Mouse (Mus musculus): ENCODE measurements at regions not wholly inside any gene's neighbourhood (a gene's known extent, or its start where the extent isn't known, plus 50 kb on each side); places are given as distances from the start of the nearest gene placed in this dataset.

DNA sequence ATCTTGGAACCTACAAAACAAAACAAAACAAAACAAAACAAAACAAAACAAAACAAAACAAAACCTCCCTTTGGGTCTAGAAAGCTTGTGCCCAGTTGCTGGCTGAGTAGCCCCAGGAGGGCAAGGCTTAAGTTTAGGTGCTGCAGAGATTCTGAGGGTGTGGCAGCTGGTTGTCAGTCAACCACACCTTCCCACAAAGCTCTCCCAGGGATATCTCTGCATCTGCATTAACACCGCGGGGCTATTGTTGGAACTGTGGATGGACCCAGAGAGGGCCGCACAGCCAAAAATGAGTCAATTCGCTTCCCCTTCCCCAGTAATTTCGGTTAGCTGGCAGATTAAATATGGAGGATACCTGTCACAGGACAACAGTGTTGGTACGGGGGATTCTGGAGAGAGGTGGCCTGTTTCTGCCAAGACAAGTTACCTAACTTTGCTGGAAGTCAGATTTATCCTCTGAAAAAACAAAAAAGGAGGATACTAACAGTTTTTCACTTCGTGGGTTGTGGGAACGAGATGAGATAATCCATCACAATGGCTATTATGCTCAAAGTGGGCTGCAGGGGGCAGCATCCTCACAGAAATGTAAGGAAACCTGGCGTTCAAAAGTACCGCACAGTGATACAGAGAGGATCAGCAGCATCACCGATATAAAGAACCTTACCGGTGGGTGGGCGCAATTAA is 96.7 kb downstream of the 1500009L16Rik start:
- DNase-seq, result peak; percentile 66

DNA sequence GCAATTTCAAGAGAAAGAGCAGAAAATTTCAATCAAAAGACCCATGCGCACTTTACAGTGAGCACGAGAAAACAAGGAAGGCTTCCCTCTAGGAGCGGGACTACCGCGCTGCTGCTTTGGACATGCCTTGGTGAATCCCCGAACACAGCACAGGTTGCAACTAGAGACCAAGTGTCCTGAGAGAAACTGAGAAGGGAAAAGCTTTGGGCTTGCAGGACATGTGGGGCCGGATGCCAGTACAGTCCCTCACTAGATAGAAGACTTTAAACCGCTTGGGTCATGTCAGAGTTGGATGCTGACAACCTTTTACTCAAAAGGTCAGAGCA is 97.2 kb downstream of the 1500009L16Rik start:
- no peak for DNase-seq

DNA sequence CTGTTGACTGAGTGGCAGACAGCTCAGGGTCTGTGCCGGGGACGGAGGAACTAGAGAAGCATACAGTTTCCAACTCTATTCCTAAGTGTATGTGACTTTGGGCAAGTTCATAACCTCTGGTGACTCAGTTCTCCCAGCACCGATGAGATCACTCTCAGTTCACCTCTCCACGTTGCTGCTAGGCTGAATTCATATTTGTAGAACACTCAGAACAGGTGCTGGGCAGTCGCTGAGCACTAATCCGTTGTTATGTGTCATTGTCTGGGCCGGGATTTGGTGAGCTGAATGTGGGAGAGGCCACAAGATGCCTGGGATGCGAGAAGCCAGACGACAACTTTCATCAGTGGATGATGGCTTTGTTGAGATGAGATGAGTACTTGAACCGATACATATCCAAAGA is 98.4 kb downstream of the 1500009L16Rik start:
- no peak for DNase-seq

DNA sequence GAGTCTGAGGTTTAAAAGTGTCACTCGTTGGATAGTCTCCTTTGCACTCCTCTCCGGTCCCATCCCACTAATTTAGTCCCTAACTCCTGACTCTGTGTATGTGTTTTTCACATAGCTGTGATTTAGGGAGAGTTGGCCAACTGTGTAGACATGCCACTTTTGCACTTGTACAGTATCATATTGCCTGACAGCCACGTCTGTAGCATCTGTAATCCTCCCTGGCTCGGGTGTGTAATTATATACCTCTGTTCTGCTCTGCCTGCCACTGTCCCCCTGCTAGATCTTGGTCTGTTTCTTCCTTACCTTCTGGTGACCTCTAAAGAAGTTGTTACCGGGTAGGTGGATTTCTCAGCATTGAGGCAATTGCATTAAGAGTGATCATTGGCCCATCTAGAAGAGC is 103.4 kb downstream of the 1500009L16Rik start:
- DNase-seq, result no peak

DNA sequence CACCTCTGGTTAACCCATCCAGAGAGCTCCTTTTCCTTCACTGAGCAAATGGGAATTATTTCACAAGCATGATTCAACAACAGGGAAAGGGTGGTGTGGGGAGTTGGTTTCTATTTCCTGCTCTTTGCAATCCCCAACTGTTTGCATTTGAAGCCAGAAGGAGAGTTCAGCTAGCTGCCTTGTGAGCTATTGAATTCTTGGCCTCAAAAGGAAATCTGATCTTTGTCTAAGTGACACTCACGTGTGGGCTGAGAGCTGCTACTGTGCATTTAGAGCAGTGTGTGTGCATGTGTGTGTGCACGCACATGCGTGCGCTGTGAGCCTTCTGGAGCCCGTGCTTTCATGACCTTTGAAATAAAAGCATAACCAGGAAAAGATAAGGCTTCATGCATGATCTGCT is 113.7 kb downstream of the 1500009L16Rik start:
- no peak for DNase-seq

DNA sequence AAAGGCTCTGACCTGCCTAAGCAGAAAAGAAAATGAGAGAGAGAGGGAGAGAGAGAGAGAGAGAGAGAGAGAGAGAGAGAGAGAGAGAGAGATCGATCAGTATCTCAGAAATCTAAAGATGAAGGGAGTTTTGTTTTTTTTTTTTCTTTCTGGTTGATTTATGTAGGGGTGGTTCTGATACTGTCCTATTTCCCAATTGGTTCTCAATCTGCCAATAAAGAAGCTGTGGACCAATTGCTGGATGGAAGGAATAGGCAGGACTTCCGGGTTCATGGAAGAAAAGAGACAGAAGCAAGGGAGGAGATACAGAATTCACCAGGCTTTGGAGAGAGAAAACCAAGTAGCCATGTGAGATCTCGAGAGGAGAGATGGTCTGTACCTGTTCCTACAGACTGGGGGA is 117.6 kb downstream of the 1500009L16Rik start:
- no peak for DNase-seq

DNA sequence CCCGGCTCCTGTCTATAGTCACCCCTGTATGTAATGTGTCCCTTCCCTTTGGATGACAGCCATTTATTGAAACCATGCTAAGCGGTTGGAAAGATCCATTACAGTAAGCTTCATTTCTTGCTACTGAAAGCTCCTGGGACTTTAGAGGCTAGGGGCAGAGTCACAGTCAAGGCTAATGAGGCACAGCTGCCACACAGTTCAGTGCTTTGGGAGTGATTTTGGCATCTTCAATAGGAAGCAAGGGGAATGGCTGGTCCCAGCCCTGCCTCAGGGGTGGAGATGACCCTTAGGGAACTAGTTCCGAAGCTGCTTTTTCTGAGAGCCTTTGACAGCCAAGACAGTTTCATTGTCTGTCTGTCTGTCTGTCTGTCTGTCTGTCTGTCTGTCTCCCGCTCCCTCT is 128.2 kb downstream of the 1500009L16Rik start:
- no peak for DNase-seq

DNA sequence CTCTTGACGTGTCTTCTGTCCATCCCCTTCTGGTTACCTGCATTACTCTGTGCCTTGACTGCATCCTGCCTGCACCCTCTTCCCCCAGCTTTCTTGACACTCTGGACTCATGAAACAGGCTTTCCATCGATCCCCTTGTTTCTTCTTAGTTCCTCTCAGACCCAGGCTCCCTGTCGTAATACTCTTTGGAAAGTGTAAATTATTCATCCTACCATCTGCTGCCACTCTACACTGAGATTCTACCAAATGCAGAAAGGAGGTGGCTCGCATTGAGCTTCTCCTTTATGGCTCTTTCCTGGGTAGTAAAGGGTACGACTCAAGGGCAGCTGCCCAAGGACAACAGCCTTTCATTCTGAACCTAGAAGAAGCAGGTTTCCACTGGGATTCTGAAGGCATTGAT is 129.5 kb downstream of the 1500009L16Rik start:
- no peak for DNase-seq

DNA sequence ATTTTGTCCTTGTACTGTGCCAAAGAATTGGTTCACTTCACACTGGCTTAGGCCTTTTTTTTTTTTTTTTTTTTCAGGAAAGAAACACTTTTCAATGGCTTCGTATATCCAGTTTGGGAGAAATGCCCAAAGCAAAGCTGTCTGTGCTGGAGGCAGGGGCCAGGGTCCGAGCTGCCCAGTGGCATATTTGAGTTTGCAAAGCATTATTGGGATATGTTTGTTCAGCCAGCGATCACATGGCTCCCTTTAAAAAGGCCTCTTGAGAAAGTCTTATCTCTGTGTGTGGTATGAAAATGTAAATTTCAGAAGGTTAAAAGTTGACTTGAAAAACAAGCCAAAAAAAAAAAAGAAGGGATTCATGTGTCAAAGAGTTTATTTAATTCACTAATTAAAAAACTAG is 130.1 kb downstream of the 1500009L16Rik start:
- no peak for DNase-seq

DNA sequence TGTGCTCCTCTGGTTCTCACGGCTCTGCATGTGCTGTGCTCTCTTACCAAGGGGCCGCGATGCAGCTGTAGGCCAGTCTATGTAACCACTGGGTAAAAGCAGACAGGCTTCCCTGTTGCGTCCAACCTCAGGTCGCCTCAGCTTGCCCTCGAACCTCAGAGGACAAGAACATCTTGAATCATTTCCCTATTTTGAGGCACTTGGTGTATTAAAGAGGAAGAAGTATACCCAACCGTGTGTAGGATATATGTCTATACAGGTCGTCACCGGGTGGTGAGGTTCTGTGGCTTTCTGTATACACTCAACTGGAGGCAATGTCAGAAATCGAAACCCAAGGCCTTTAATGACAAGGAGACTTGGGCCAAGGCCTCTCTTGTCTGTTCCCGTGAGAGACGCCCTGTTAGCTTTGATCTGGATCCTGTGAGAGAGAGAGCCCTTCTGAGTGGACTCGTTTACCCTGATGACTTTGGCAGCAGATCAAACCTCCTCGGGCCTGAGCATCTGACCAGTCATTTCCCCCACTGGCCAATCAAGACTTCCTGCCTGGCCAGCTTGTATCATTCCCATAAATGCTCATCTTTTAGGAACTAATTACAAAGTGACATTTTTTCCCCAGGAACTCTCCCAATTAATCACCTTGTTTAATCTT is 135.3 kb downstream of the 1500009L16Rik start:
- DNase-seq, result no peak

DNA sequence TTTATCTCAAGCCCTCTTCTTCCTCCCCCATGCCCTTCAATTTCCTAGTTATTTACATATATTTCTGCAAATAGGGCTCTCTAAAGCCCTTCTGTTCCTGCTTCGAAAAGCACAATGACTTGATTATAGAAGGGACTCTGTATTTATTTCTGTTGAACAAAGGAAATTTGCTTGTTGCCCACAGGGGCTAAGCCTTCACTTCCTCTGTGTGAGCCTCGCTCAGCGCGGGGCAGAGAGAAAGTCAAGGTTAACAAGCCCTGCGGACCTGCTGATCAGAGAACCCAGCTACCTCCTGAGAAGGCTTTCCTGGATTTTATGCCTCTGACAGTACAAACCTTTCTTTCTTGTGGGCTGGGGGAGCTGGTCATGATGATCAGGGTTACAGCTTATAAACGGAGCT is 136.0 kb downstream of the 1500009L16Rik start:
- no peak for DNase-seq

DNA sequence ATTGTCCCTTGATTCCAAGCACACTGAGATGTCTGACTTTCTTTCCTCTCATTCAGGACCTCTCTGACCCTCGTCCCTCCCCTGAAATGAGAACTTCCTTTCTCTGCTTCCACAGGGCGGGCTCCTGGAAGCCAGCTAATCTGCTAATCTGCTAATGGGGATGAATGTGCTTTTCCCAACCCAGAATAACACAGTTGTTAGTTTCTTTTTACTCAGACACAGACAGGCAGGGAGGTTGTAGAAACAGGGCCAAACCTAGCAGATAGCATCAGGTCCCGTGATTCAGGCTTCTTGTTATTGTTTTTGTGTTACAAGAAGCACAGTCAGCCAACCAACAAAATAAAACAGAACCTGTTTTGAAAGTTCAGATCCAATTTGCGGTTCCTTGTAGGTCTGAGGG is 137.0 kb downstream of the 1500009L16Rik start:
- DNase-seq, result no peak

DNA sequence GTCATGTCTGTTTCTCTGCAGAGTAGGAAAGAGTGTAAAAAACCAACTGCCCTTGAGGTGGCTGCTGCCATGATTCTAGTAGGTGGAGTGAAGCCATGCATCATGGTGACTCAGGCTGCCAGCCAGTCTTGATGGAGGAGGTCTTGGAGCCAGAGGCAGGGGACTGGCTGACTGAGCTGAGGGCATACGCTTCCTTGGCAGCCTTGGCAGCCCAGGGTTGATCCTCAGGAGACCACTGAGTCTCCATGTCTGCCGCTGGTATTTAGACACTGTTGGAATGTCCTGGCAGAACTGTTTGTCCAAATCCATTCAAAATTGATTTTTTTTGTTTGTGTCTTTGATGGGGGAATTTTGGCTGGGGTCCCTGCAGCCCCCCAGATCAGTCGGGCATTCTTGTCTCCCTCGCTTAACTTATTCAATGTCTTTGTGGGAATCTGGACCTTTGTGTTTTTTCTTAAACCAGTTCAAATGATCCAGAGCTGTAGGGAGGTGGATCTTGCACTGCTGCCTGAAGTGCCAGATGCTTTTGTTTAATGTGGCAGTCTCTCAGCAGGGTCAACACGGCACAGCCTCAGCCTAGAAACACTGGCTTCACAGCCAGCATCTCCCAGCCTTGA is 139.0 kb downstream of the 1500009L16Rik start:
- DNase-seq, result no peak

DNA sequence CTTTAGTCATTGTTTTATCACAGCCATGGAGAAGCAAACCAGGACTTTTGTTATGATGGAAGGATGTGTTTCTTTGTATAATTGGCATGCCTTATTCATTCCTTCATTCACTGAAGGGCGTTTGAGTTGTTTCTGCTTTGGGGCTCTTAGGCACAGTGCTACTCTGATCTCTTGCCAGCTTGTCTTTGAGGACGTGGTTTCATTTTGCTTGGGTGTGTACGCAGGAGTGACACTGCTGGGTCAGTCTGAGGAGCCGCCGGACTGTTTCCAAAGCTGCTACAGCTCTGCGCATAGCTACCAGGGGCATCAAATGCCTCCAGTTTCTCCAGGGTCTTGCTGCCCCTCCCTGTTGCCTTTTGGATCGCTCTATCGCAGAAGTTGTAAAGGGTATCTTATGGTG is 141.9 kb downstream of the 1500009L16Rik start:
- no peak for DNase-seq

DNA sequence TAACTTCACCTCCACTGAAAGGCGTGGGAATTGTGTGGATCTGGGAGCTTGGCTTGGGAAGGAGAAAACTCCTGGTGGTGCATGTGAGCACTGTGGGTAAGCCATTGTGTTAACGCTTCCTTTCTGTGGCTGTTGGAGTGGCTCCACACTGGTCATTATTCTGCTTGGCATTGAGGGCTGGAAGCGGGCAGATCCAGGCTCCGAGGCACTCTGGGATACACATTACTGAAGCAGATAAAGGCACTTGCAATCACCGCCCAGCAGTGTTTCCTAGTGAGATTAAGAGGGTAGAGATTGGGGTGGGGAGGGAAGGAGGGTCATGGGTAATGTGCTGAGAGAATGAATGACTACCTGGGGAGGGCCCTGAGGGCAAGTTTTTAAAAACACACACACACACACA is 143.3 kb downstream of the 1500009L16Rik start:
- no peak for DNase-seq

DNA sequence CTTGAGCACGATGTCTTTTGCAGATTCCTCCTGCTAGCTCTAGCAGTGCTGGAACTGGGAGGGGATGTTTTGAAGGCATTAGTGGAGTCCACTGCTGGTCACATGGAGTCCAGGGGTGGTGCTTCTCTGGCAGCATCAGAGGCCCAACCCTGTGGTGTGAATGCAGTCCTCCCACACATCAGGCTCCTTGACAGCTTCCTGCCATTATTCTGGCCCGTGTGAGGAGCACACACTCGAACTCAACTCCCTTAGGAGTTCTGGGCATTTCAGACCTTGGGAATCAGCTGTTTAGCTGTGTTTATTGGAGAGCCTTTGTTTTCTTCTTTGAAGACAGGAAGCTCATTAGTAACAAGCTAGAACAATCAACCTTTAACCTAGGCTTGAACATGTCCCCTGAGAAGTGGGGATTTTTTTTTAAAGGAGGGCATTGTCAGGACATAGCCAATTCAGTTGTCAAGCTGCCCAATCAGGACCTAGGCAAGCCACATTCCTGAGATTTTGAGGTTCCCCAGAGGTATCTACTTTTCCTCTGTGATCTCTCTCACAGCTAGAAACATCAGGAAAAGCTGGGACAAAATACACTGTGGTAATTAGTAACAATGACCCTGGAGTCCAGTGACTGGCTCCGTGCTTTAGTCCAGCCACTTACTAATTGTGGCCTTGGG is 149.2 kb downstream of the 1500009L16Rik start:
- no peak for DNase-seq

DNA sequence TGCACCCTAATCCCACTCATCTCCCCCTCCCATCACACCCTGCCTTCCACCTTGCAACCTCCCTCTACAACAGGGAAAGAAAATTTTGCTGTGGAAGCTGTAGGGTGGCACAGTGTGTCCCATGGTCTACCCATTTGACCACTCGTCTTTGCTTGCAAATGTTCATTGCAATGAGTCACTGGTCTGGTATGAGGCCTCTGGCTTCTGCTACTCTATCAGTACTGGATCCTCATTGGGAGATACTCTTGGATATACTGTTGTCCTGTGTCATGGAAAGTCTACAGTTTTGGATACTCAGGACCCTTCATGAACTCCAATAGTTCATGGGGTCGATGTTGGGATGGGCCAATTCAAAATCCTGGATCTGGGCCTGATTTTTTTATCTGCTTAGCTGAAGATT is 156.1 kb downstream of the 1500009L16Rik start:
- no peak for DNase-seq

DNA sequence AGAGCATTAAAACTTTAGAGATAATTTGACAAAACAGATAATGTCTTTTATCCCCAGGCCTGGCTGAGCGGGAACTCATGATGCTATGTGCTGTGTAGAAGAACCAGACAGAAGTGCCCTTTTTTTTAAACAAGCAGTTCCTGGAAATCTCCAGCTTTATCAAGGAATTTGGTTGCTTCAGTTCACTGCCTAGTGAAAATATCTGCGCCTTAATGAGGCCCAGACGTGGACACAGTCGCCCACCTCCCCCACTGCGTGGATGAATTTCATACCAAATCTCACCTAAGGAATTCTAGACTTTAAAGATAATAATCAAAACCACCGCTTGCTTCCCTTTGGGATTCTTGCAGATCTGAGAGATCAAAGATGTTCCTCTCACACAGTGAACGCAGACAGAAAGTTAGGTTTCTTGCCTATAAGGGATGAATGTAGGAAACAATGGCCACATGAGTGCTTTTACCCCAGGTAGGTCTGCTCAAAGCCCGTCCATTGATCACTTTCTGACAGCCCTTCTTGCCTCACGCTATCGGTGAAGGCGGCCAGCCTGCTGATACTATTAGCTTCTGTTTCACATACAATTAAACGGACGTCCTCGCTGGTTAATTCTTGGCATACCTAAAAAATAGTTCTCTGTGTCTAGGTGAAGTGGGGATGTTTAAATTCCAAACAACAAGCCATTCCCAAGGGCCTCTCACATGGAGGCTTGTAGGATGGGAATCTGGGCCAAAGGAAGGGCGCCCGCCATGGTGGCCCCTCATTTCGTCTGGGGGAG is 159.6 kb downstream of the 1500009L16Rik start:
- DNase-seq, result no peak

DNA sequence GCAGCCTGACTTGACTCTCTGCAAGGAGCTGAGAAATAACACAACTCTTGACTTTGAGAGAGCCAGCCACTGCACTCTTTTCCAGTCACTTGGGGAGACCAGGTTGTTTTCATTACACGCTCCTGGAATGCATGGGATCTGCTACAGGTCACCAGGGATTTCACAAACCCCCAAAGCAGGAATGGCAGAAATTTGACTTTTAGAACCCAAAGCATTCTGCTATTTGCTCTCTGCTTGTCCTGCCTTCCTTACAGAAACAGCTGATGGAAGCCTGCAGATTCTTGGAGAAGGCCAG is 160.2 kb downstream of the 1500009L16Rik start:
- no peak for DNase-seq

DNA sequence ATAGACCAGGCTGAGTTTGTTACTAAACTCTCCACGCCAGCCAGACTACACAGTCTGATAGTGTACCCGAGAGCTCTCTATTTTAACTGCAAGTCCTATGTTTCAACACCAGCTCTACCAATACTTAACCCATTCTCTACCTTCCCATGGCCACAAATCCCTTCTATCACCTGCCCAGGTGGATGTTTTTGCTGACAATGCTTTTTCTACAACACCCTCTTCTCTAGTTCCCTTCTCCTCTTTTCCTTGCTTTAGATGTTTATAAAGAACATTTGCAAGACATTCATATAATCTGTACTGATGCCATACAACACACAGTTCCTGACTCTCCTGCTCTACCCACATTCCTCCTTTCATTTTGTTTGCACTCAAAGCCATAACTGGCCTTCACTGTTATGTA is 161.9 kb downstream of the 1500009L16Rik start:
- DNase-seq, result no peak

DNA sequence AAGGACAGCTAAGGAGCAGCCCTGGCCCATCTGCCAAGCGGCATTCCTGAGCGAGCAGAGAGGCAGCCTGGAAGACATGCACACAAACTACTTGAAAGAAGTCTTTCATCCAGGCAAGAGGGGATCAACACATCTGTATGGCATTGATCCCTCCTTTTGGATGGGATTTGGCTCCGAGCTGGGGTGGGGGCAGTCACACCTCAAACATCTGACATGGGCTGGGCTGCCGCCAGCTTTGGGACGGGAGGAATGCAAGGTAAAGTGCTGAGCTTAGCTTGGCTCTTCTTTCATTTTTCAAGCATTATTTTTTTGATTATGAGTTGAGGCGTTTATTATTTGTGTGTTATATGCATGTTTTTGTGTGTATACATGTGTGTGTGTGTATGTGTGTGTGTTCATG is 165.9 kb downstream of the 1500009L16Rik start:
- DNase-seq, result no peak

DNA sequence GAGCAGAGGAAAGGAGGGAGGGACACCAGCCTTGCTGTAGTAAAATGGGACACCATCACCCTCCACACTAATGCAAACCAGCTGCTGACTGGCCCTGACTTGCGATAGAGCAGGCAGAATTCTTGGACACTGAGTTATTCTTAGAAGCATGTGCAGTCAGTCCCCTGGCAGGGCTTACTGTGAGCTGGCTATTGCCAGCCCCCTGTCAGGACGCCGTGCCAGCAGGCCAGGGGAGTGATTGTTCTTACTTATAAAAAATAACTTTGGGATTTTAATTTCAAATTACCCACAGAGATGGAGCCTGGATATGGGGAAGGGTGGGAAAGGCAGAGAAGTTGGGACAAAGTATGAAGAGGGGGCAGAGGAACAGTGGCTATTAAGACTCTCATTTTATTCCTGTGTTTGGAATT is 173.1 kb downstream of the 1500009L16Rik start:
- no peak for DNase-seq

DNA sequence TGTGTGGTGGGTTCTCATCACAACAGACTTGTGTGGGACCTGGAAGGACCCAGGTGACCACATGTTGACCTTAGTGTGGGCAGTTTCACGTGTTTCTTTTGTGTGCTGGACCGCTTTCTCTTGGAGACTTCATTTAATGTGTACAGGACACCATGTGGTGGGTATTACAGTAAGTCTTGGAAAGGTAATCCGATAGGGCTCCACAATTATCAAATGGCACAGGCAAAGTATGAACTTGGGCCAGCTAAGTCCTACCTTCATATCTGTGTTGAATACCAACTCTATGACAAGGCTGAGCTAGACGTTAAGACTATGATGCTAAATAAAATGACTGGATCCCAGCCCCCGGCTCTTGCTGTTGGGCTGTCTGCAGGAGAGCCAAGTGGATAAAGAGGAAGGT is 173.5 kb downstream of the 1500009L16Rik start:
- DNase-seq, result no peak

DNA sequence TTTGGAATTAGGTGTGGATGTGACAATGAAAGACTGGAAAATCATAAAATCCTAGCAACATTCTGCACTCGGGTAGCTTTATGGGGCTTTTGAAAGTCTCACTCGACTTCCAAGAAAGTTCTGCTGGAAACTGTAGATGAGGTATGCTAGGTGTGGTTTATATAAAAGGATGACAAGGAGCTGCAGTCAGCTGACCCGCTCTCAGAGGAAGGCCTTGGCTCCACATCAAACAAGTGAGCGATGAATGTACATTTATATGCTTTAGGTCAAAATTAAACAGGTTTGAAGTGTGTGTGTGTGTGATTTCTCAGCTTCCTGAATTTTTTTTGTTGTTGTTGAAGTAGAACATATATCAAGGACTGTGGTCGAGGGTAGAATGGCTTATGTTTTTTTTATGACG is 174.9 kb downstream of the 1500009L16Rik start:
- DNase-seq, result no peak
